9 mouse cellular contexts compared by ENCODE assay signal in genomic region chr9:107608741-107609432, GRCm38 (mm10). TPM values are rescaled to one million over a fixed set of nuclear protein-coding genes. Genes with fewer than 3 reads are reported as not detected.
A peak's percentile ranks its signal among the peaks of the same experiment; 100 is the strongest.
DNase-seq lines count a peak whose midpoint lies in the region; ATAC-seq and TF ChIP-seq lines count a peak whose summit lies in the region.
"Had no signal": no experiment of that assay in that cellular context is flagged by ENCODE, and none has a peak within 500 bp of the region (broad histone marks: within the 10 kb centered on the region; RNA-seq: fewer than 3 reads in every experiment).

TSS of gene Sema3b (minus strand) at chr9:107609229.

- H3K9me3 ChIP-seq in embryonic facial prominence, embryonic 13.5 days, result no peaks in the 10 kb centered on the region
- no peaks in the 10 kb centered on the region for H3K9me3 ChIP-seq in limb, embryonic 14.5 days (ENCODE audit: control insufficient read depth, low read length)

- no peak within 1 kb of the TSS for H3K4me3 ChIP-seq in embryonic facial prominence, embryonic 13.5 days
- no peak within 1 kb of the TSS for H3K4me3 ChIP-seq in limb, embryonic 14.5 days (replicated peaks; ENCODE audit: low read length)
- H3K4me3 ChIP-seq in left cerebral cortex, adult 2 months, result no peak within 1 kb of the TSS

- DNase-seq in gastrocnemius, adult 18-20 months (ENCODE audit: low spot score), result peak; percentile 53
- DNase-seq in gastrocnemius, adult 8-10 months (ENCODE audit: low spot score in 2 of 2), result no peak
- peak; percentile 59 for DNase-seq in heart, postnatal 4 days
- DNase-seq in limb, embryonic 14.5 days (ENCODE audit: low spot score), result no peak
- DNase-seq in left cerebral cortex, adult 2 months (ENCODE audit: extremely low spot score in 1 of 2, low spot score in 2 of 2), result no peak
- DNase-seq in urinary bladder, adult 18-20 months (ENCODE audit: low spot score in 2 of 2), result no peak

- ATAC-seq in embryonic facial prominence, embryonic 13.5 days (ENCODE audit: insufficient number of reproducible peaks, insufficient read depth, low FRiP score, low TSS enrichment, low read depth), result no peak
- no peak for ATAC-seq in limb, embryonic 14.5 days (ENCODE audit: low FRiP score, low read depth)
- no peak for ATAC-seq in cerebellum, adult (ENCODE audit: insufficient number of reproducible peaks, low FRiP score, low TSS enrichment)
- ATAC-seq: midbrain, embryonic 16.5 days had no signal

- no peak for TF ChIP-seq CTCF in left cerebral cortex, adult 2 months (IDR thresholded peaks at IDR 0.05)

- H3K36me3 ChIP-seq in embryonic facial prominence, embryonic 13.5 days, result peaks cover under 1% of the 10 kb centered on the region; the same call in 1 of the 2 replicates
- H3K36me3 ChIP-seq in limb, embryonic 14.5 days (ENCODE audit: control insufficient read depth, insufficient read depth, low read length), result peaks cover 4% of the 10 kb centered on the region

- WGBS in embryonic facial prominence, embryonic 13.5 days, result 35% methylated on average over 12 of the region's 12 CpGs
- 34% methylated on average over 11 of the region's 12 CpGs for WGBS in limb, embryonic 14.5 days

- peak within 1 kb of the TSS; percentile 14 for H3K4me2 ChIP-seq in embryonic facial prominence, embryonic 13.5 days
- H3K4me2 ChIP-seq in limb, embryonic 14.5 days (replicated peaks; ENCODE audit: low read depth, low read length, severe bottlenecking), result peak within 1 kb of the TSS; percentile 46; the same call in 1 of the 2 replicates

- H3K9ac ChIP-seq in embryonic facial prominence, embryonic 13.5 days, result 0 out of 2 replicates have a peak within 1 kb of the TSS, but pooled peaks have one; percentile 21
- no peak within 1 kb of the TSS for H3K9ac ChIP-seq in limb, embryonic 14.5 days (ENCODE audit: low read depth, low read length, severe bottlenecking)

- intact Hi-C loops in left cerebral cortex, adult 2 months (cut with DNase I), result no loop called here

- peaks cover 77% of the 10 kb centered on the region for H3K4me1 ChIP-seq in embryonic facial prominence, embryonic 13.5 days
- peaks cover 80% of the 10 kb centered on the region for H3K4me1 ChIP-seq in limb, embryonic 14.5 days (ENCODE audit: control insufficient read depth, insufficient read depth, low read length)

- TF ChIP-seq POLR2A in limb, embryonic 14.5 days (IDR thresholded peaks at IDR 0.05; ENCODE audit: borderline replicate concordance, extremely low read depth, insufficient read depth, insufficient read length), result no peak

- H3K27ac ChIP-seq in embryonic facial prominence, embryonic 13.5 days, result no peak within 1 kb of the TSS
- H3K27ac ChIP-seq in limb, embryonic 14.5 days (replicated peaks; ENCODE audit: low read depth, low read length), result peak within 1 kb of the TSS; percentile 28
- H3K27ac ChIP-seq in left cerebral cortex, adult 2 months, result no peak within 1 kb of the TSS

- H3K27me3 ChIP-seq in embryonic facial prominence, embryonic 13.5 days, result no peaks in the 10 kb centered on the region
- no peaks in the 10 kb centered on the region for H3K27me3 ChIP-seq in limb, embryonic 14.5 days (ENCODE audit: control insufficient read depth, insufficient read depth, low read length)

RNA-seq across cellular contexts. Expression of gene Sema3b, which starts in this region (rescaled TPM):
- 10 to 100 TPM; 11.0 to 11.4 TPM for total RNA-seq in gastrocnemius, adult 18-20 months (2021)
- total RNA-seq in gastrocnemius, adult 8-10 months (2022), result 10 to 100 TPM in 2 of 4 experiments, 1 to 10 TPM in 2; 8.7 to 12.4 (median 10.1) TPM
- polyA plus RNA-seq in embryonic facial prominence, embryonic 13.5 days (2015; fragmentation: Nextera tagmentation; extraction: Ambion mirVana), result 8.4 and 8.6 TPM in 2 replicates
- total RNA-seq in heart, postnatal 4 days (2021), result 10 to 100 TPM; 16.2 to 18.8 TPM
- polyA plus RNA-seq in limb, embryonic 14.5 days (2012; rRNA removed), result 23.2 and 23.7 TPM in 2 replicates
- 7.7 and 11.2 TPM in 2 replicates for polyA plus RNA-seq in limb, embryonic 14.5 days (2014; fragmentation: Nextera tagmentation; extraction: Ambion mirVana)
- total RNA-seq in left cerebral cortex, adult 2 months (2021), result 1 to 10 TPM; 3.3 to 4.1 TPM

Comparison
In these comparisons a context has a peak if more than half of its experiments do, and no peak if none do; other contexts are left out.
1. DNase-seq: peak in gastrocnemius, adult 18-20 months (single experiment) and heart, postnatal 4 days (single experiment); none in gastrocnemius, adult 8-10 months (0 of 2), limb, embryonic 14.5 days (single experiment), left cerebral cortex, adult 2 months (0 of 2) and urinary bladder, adult 18-20 months (0 of 2).